Mouse (Mus musculus) urinary bladder, postnatal 4 days (tissue): ENCODE results near the gene Cartpt.
"Not testable (repeated sequence)": the region's sequence is repeated elsewhere in the genome, so short reads cannot be mapped to it uniquely, and the experiment has no call there.

Experiments used
- DNase-seq, 2 experiments: peaks; one replicate each; pipeline ENCODE4 v3.0.0; 2021 to 2022; ENCODE audit warnings: low spot score in 2 of 2

The Cartpt gene

GRCm38 (mm10) chr13:99855229-99855628 is 45.7 kb downstream of the Cartpt start:
- peak in 1 of 2 experiments; percentile 29 for DNase-seq

- DNase-seq: peak in 1 of 2 experiments; percentile 38
These were observed 47.8 kb downstream of the Cartpt start for GRCm38 (mm10) chr13:99853131-99853530.

- not testable (repeated sequence) for DNase-seq
These were observed 48.5 kb downstream of the Cartpt start for GRCm38 (mm10) chr13:99852416-99852815.

GRCm38 (mm10) chr13:99851026-99851425 is 49.9 kb downstream of the Cartpt start:
- DNase-seq: no peak

GRCm38 (mm10) chr13:99849597-99849996 is 51.3 kb downstream of the Cartpt start:
- DNase-seq: no peak
